Mouse (Mus musculus): ENCODE results near the gene Mphosph6. TPM values are rescaled to one million over a fixed set of nuclear protein-coding genes. Genes with fewer than 3 reads are reported as not detected.

Gene Mphosph6
- 33.3 and 36.7 TPM in 2 replicates for polyA plus RNA-seq (2014; fragmentation: Nextera tagmentation; extraction: Ambion mirVana)

- peak within 1 kb of the TSS; percentile 77 for H3K9ac ChIP-seq (replicated peaks; ENCODE audit: low read depth, low read length)
- WGBS, result under 1% methylated on average over 65 of the region's 65 CpGs
- no peaks in the 10 kb centered on the region for H3K9me3 ChIP-seq (ENCODE audit: control insufficient read depth, low read length)
- H3K4me1 ChIP-seq (ENCODE audit: control insufficient read depth, insufficient read depth, low read length), result peaks cover 6% of the 10 kb centered on the region; the same call in 1 of the 2 replicates
- H3K36me3 ChIP-seq (ENCODE audit: control insufficient read depth, insufficient read depth, low read length), result no peaks in the 10 kb centered on the region; the same call in 1 of the 2 replicates
- ATAC-seq (ENCODE audit: low read depth), result peak; percentile 99
- H3K4me3 ChIP-seq (ENCODE audit: low read depth, low read length), result peak within 1 kb of the TSS; percentile 73
- H3K27ac ChIP-seq (ENCODE audit: low read depth, low read length), result peak within 1 kb of the TSS; percentile 73
- peak within 1 kb of the TSS; percentile 79 for H3K4me2 ChIP-seq (ENCODE audit: low read depth, low read length)
- H3K27me3 ChIP-seq (ENCODE audit: control insufficient read depth, insufficient read depth, low read length), result no peaks in the 10 kb centered on the region
These were observed at the start of gene Mphosph6 for GRCm38 (mm10) chr8:117801443-117802298. Gene Mphosph6, minus strand, starts transcription at chr8:117801943.

- no peaks in the 10 kb centered on the region for H3K27me3 ChIP-seq (ENCODE audit: control insufficient read depth, insufficient read depth, low read length)
- no peak overlapping the region for H3K9ac ChIP-seq (replicated peaks; ENCODE audit: low read depth, low read length)
- no peaks in the 10 kb centered on the region for H3K9me3 ChIP-seq (ENCODE audit: control insufficient read depth, low read length)
- H3K27ac ChIP-seq (ENCODE audit: low read depth, low read length), result no peak overlapping the region
- H3K4me2 ChIP-seq (ENCODE audit: low read depth, low read length), result no peak overlapping the region
- no peak overlapping the region for H3K4me3 ChIP-seq (ENCODE audit: low read depth, low read length)
- ATAC-seq (ENCODE audit: low read depth), result no peak
- no peaks in the 10 kb centered on the region for H3K4me1 ChIP-seq (ENCODE audit: control insufficient read depth, insufficient read depth, low read length)
- H3K36me3 ChIP-seq (ENCODE audit: control insufficient read depth, insufficient read depth, low read length), result no peaks in the 10 kb centered on the region
- WGBS, result 74% methylated on average over 10 of the region's 10 CpGs
These were observed 48.7 kb upstream of the Mphosph6 start for GRCm38 (mm10) chr8:117850420-117850819.

DNA sequence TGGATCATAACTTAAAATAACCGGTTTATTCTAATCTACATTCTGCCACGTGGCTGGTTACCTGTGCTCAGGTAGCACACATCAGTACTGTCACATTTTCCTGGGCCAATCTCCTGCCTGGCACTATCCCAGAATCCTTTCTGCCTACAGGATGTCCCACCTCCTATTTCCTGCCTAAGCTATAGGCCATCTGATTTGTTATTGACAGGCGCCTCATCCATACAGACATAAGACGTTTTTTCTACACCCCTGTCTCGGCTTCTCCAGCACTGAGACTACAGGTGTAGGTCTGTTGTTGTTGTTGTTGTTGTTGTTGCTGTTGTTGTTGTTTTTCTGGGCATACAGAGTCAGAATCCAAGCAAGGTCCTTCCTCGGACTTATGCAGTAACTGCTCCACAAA, 46.1 kb upstream of the Mphosph6 start:
- WGBS, result 93% methylated on average over 6 of the region's 6 CpGs
- no peaks in the 10 kb centered on the region for H3K9me3 ChIP-seq (ENCODE audit: control insufficient read depth, low read length)
- ATAC-seq (ENCODE audit: low read depth), result no peak

GRCm38 (mm10) chr8:117843694-117844093, 42.0 kb upstream of the Mphosph6 start:
- no peaks in the 10 kb centered on the region for H3K4me1 ChIP-seq (ENCODE audit: control insufficient read depth, insufficient read depth, low read length)
- no peaks in the 10 kb centered on the region for H3K9me3 ChIP-seq (ENCODE audit: control insufficient read depth, low read length)
- no peak for ATAC-seq (ENCODE audit: low read depth)
- H3K27me3 ChIP-seq (ENCODE audit: control insufficient read depth, insufficient read depth, low read length), result no peaks in the 10 kb centered on the region
- H3K4me3 ChIP-seq (ENCODE audit: low read depth, low read length), result no peak overlapping the region
- H3K4me2 ChIP-seq (ENCODE audit: low read depth, low read length), result no peak overlapping the region
- H3K9ac ChIP-seq (replicated peaks; ENCODE audit: low read depth, low read length), result no peak overlapping the region
- H3K27ac ChIP-seq (ENCODE audit: low read depth, low read length), result no peak overlapping the region
- no peaks in the 10 kb centered on the region for H3K36me3 ChIP-seq (ENCODE audit: control insufficient read depth, insufficient read depth, low read length)
- 88% methylated on average over 8 of the region's 8 CpGs for WGBS

More for the DNA sequence above, 46.1 kb upstream of the Mphosph6 start:
- Histone ChIP-seq H3K27me3 (ENCODE audit: control insufficient read depth, insufficient read depth, low read length) (no peaks in the 10 kb centered on the region), H3K27ac (ENCODE audit: low read depth, low read length) (no peak overlapping the region), H3K4me1 (ENCODE audit: control insufficient read depth, insufficient read depth, low read length) (no peaks in the 10 kb centered on the region), H3K4me3 (ENCODE audit: low read depth, low read length) (no peak overlapping the region), H3K9ac (replicated peaks; ENCODE audit: low read depth, low read length) (no peak overlapping the region), H3K4me2 (ENCODE audit: low read depth, low read length) (no peak overlapping the region), H3K36me3 (ENCODE audit: control insufficient read depth, insufficient read depth, low read length) (no peaks in the 10 kb centered on the region)

- 43% methylated on average over 4 of the region's 4 CpGs for WGBS
- H3K27me3 ChIP-seq (ENCODE audit: control insufficient read depth, insufficient read depth, low read length), result no peaks in the 10 kb centered on the region
- no peak overlapping the region for H3K27ac ChIP-seq (ENCODE audit: low read depth, low read length)
- no peak overlapping the region for H3K4me3 ChIP-seq (ENCODE audit: low read depth, low read length)
- no peaks in the 10 kb centered on the region for H3K4me1 ChIP-seq (ENCODE audit: control insufficient read depth, insufficient read depth, low read length)
- no peaks in the 10 kb centered on the region for H3K36me3 ChIP-seq (ENCODE audit: control insufficient read depth, insufficient read depth, low read length)
- H3K9me3 ChIP-seq (ENCODE audit: control insufficient read depth, low read length), result no peaks in the 10 kb centered on the region
- H3K4me2 ChIP-seq (ENCODE audit: low read depth, low read length), result no peak overlapping the region
- no peak overlapping the region for H3K9ac ChIP-seq (replicated peaks; ENCODE audit: low read depth, low read length)
- no peak for ATAC-seq (ENCODE audit: low read depth)
These were observed 11.8 kb upstream of the Mphosph6 start for GRCm38 (mm10) chr8:117813524-117813923.

GRCm38 (mm10) chr8:117810676-117811075, 8.9 kb upstream of the Mphosph6 start:
- no peaks in the 10 kb centered on the region for H3K36me3 ChIP-seq (ENCODE audit: control insufficient read depth, insufficient read depth, low read length)
- H3K9me3 ChIP-seq (ENCODE audit: control insufficient read depth, low read length), result no peaks in the 10 kb centered on the region
- no peak overlapping the region for H3K4me2 ChIP-seq (ENCODE audit: low read depth, low read length)
- no peaks in the 10 kb centered on the region for H3K4me1 ChIP-seq (ENCODE audit: control insufficient read depth, insufficient read depth, low read length)
- no peak for ATAC-seq (ENCODE audit: low read depth)
- H3K9ac ChIP-seq (replicated peaks; ENCODE audit: low read depth, low read length), result no peak overlapping the region
- 97% methylated on average over 2 of the region's 2 CpGs for WGBS
- no peak overlapping the region for H3K27ac ChIP-seq (ENCODE audit: low read depth, low read length)
- no peak overlapping the region for H3K4me3 ChIP-seq (ENCODE audit: low read depth, low read length)
- no peaks in the 10 kb centered on the region for H3K27me3 ChIP-seq (ENCODE audit: control insufficient read depth, insufficient read depth, low read length)

GRCm38 (mm10) chr8:117805419-117805818, 3.7 kb upstream of the Mphosph6 start:
- WGBS, result 68% methylated on average over 5 of the region's 5 CpGs
- ATAC-seq (ENCODE audit: low read depth), result no peak
- H3K36me3 ChIP-seq (ENCODE audit: control insufficient read depth, insufficient read depth, low read length), result no peaks in the 10 kb centered on the region
- no peaks in the 10 kb centered on the region for H3K9me3 ChIP-seq (ENCODE audit: control insufficient read depth, low read length)
- no peak overlapping the region for H3K4me2 ChIP-seq (ENCODE audit: low read depth, low read length)
- H3K4me1 ChIP-seq (ENCODE audit: control insufficient read depth, insufficient read depth, low read length), result peaks cover 6% of the 10 kb centered on the region; the same call in 1 of the 2 replicates
- no peak overlapping the region for H3K4me3 ChIP-seq (ENCODE audit: low read depth, low read length)
- no peak overlapping the region for H3K9ac ChIP-seq (replicated peaks; ENCODE audit: low read depth, low read length)
- no peaks in the 10 kb centered on the region for H3K27me3 ChIP-seq (ENCODE audit: control insufficient read depth, insufficient read depth, low read length)
- no peak overlapping the region for H3K27ac ChIP-seq (ENCODE audit: low read depth, low read length)

DNA sequence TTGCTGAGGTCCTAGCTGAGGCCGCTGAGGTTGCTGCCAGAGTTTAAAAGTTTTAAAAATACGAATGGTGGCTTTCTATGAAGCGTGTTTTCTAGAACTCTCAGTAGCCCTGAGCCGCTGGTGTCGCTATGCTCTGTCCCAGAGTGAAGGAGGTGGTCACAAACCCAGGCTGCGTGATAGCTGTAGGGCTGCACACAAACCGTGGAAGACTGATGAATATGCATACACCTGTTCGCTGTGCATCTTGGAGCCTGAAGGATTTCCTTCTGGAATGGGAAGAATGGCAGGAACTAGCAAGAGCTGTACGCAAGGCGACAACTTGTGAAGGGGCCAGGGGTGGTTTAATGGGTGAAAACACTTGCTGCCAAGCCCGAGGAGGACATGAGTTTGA, 551 bp upstream of the Mphosph6 start:
- Histone ChIP-seq H3K4me1 (ENCODE audit: control insufficient read depth, insufficient read depth, low read length) (peaks cover 6% of the 10 kb centered on the region; the same call in 1 of the 2 replicates), H3K9ac (replicated peaks; ENCODE audit: low read depth, low read length) (peak overlapping the region; percentile 77), H3K27me3 (ENCODE audit: control insufficient read depth, insufficient read depth, low read length) (no peaks in the 10 kb centered on the region), H3K4me3 (ENCODE audit: low read depth, low read length) (peak overlapping the region; percentile 73), H3K9me3 (ENCODE audit: control insufficient read depth, low read length) (no peaks in the 10 kb centered on the region), H3K4me2 (ENCODE audit: low read depth, low read length) (peak overlapping the region; percentile 79), H3K36me3 (ENCODE audit: control insufficient read depth, insufficient read depth, low read length) (no peaks in the 10 kb centered on the region; the same call in 1 of the 2 replicates), H3K27ac (ENCODE audit: low read depth, low read length) (peak overlapping the region; percentile 48; the same call in 1 of the 2 replicates)
- WGBS, result 3% methylated on average over 11 of the region's 11 CpGs
- ATAC-seq (ENCODE audit: low read depth), result peak; percentile 74

DNA sequence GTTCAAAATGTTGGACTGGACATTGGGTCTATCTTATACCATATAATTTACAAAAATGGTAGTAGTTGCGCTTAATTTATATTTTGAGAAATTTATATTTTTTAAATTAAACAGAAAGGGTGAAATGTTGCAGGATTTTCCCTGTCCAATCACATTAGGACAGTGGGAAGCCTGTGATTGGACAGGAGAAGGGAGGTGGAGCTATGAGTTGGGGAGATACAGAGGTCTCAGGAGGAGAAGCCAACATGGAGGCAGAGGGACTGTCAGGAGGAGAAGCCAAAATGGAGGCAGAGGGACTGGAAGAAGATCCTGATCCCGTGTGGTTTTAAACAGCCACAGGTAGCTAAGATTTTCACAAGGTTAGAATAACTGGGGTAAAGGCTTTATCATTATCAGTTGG, 3.7 kb downstream of the Mphosph6 start:
- WGBS, result 98% methylated on average over 2 of the region's 2 CpGs

More for the DNA sequence above, 3.7 kb downstream of the Mphosph6 start:
- no peak for ATAC-seq (ENCODE audit: low read depth)
- Histone ChIP-seq H3K9ac (replicated peaks; ENCODE audit: low read depth, low read length) (no peak overlapping the region), H3K27me3 (ENCODE audit: control insufficient read depth, insufficient read depth, low read length) (no peaks in the 10 kb centered on the region), H3K36me3 (ENCODE audit: control insufficient read depth, insufficient read depth, low read length) (peaks cover 4% of the 10 kb centered on the region; the same call in 1 of the 2 replicates), H3K9me3 (ENCODE audit: control insufficient read depth, low read length) (no peaks in the 10 kb centered on the region), H3K4me3 (ENCODE audit: low read depth, low read length) (no peak overlapping the region), H3K4me2 (ENCODE audit: low read depth, low read length) (no peak overlapping the region), H3K4me1 (ENCODE audit: control insufficient read depth, insufficient read depth, low read length) (peaks cover 11% of the 10 kb centered on the region; the same call in 1 of the 2 replicates), H3K27ac (ENCODE audit: low read depth, low read length) (no peak overlapping the region)

All from neural tube, embryonic 14.5 days (tissue).